Mouse (Mus musculus) embryonic facial prominence, embryonic 14.5 days (tissue): ENCODE measurements around the gene Mdga1. TPM values are rescaled to one million over a fixed set of nuclear protein-coding genes. Genes with fewer than 3 reads are reported as not detected.

Source experiments
- ATAC-seq: fragments of 200-750 bp; cut with Nextera tagmentation; 2 replicates; pipeline ENCODE4 v1.8.0; 2017; ENCODE audit warnings: low read depth, moderate number of reproducible peaks, moderate TSS enrichment
- DNase-seq: peaks from one replicate; pipeline ENCODE4 v3.0.0-alpha.2; 2015; ENCODE audit warnings: low spot score
- H3K27ac ChIP-seq: fragments of 300-500 bp; sonication (generic); replicated peaks from 2 replicates; pipeline ENCODE4 v1.5.1; 2014; ENCODE audit warnings: low read depth, mild to moderate bottlenecking, low read length, moderate library complexity
- H3K27me3 ChIP-seq: fragments of 300-500 bp; sonication (generic); replicated peaks from 2 replicates; pipeline ENCODE4 v1.6.1; 2014; ENCODE audit warnings: low read length; ENCODE audit not compliant: control insufficient read depth, insufficient read depth
- H3K36me3 ChIP-seq: fragments of 300-500 bp; sonication (generic); 2 replicates; pipeline ENCODE4 v1.6.1; 2014; ENCODE audit warnings: low read length, mixed read lengths; ENCODE audit not compliant: control insufficient read depth, insufficient read depth
- H3K4me1 ChIP-seq: fragments of 300-500 bp; sonication (generic); 2 replicates; pipeline ENCODE4 v1.6.1; 2014; ENCODE audit warnings: antibody characterized with exemption, low read length; ENCODE audit not compliant: control insufficient read depth, insufficient read depth
- H3K4me2 ChIP-seq: fragments of 300-500 bp; sonication (generic); 2 replicates; pipeline ENCODE4 v1.6.1; 2014; ENCODE audit warnings: low read depth, mild to moderate bottlenecking, low read length, moderate library complexity, mixed read lengths
- H3K4me3 ChIP-seq: fragments of 300-500 bp; sonication (generic); 2 replicates; pipeline ENCODE4 v1.5.1; 2014; ENCODE audit warnings: low read depth, mild to moderate bottlenecking, low read length
- H3K9ac ChIP-seq: fragments of 300-500 bp; sonication (generic); 2 replicates; pipeline ENCODE4 v1.6.1; 2014; ENCODE audit warnings: low read depth, mild to moderate bottlenecking, low read length, moderate library complexity, mixed read lengths
- H3K9me3 ChIP-seq: fragments of 300-500 bp; sonication (generic); 2 replicates; pipeline ENCODE4 v1.6.1; 2016; ENCODE audit warnings: low read length; ENCODE audit not compliant: control insufficient read depth
- WGBS: fragments of 180-500 bp; shearing (Covaris S2); extraction: QIAGEN DNeasy Blood & Tissue Kit; methylation state at CpG from one replicate; pipeline ENCODE4 v1.1.7; 2014; 5-methylcytosine and 5-hydroxymethylcytosine counted together
- polyA plus RNA-seq: library from polyadenylated mRNA; unstranded; fragments of >200 nt; fragmentation: Nextera tagmentation; extraction: Ambion mirVana; gene quantifications from 2 replicates; pipeline ENCODE4 v1.2.1, GENCODE M21; 2014

Mdga1 gene
- polyA plus RNA-seq, 1 experiment from 2014 or later, result 5.3 TPM

GRCm38 (mm10) chr17:29975731-29976130 lies 5.8 kb upstream of the Mdga1 start:
- peak; percentile 79 for ATAC-seq
- Histone ChIP-seq H3K4me2 (no peak overlapping the region), H3K4me3 (no peak overlapping the region), H3K4me1 (peaks cover 2% of the 10 kb centered on the region; the same call in 1 of the 2 replicates), H3K9ac (no peak overlapping the region), H3K27me3 (no peaks in the 10 kb centered on the region), H3K9me3 (no peaks in the 10 kb centered on the region), H3K36me3 (no peaks in the 10 kb centered on the region), H3K27ac (no peak overlapping the region)
- 5% methylated on average over 8 of the region's 8 CpGs for WGBS
- peak; percentile 86 for DNase-seq

- WGBS, result 92% methylated on average over 7 of the region's 7 CpGs
- DNase-seq, result no peak
- H3K4me1 ChIP-seq, result no peaks in the 10 kb centered on the region
- H3K27ac ChIP-seq, result no peak overlapping the region
- H3K4me3 ChIP-seq, result no peak overlapping the region
- no peak overlapping the region for H3K4me2 ChIP-seq
- ATAC-seq, result no peak
- H3K9me3 ChIP-seq, result no peaks in the 10 kb centered on the region
- no peaks in the 10 kb centered on the region for H3K27me3 ChIP-seq
- H3K36me3 ChIP-seq, result no peaks in the 10 kb centered on the region
- no peak overlapping the region for H3K9ac ChIP-seq
Observed at GRCm38 (mm10) chr17:29973226-29973625, 3.3 kb upstream of the Mdga1 start.

GRCm38 (mm10) chr17:29971761-29972432 lies 2.0 kb upstream of the Mdga1 start:
- no peak overlapping the region for H3K4me3 ChIP-seq
- H3K27me3 ChIP-seq, result no peaks in the 10 kb centered on the region
- no peak overlapping the region for H3K27ac ChIP-seq
- H3K9me3 ChIP-seq, result no peaks in the 10 kb centered on the region
- H3K9ac ChIP-seq, result no peak overlapping the region
- no peaks in the 10 kb centered on the region for H3K36me3 ChIP-seq
- WGBS, result 31% methylated on average over 15 of the region's 15 CpGs
- ATAC-seq, result no peak
- no peak overlapping the region for H3K4me2 ChIP-seq
- no peak for DNase-seq
- no peaks in the 10 kb centered on the region for H3K4me1 ChIP-seq

- ATAC-seq, result no peak
- H3K27ac ChIP-seq, result no peak overlapping the region
- no peak overlapping the region for H3K4me2 ChIP-seq
- DNase-seq, result no peak
- no peak overlapping the region for H3K9ac ChIP-seq
- peaks cover 12% of the 10 kb centered on the region for H3K27me3 ChIP-seq
- H3K4me3 ChIP-seq, result no peak overlapping the region
- H3K9me3 ChIP-seq, result no peaks in the 10 kb centered on the region
- H3K36me3 ChIP-seq, result no peaks in the 10 kb centered on the region
- 17% methylated on average over 4 of the region's 5 CpGs for WGBS
- peaks cover 17% of the 10 kb centered on the region for H3K4me1 ChIP-seq
Observed at GRCm38 (mm10) chr17:29965506-29965905, 4.4 kb downstream of the Mdga1 start.

GRCm38 (mm10) chr17:29963730-29964259 lies 6.1 kb downstream of the Mdga1 start:
- peaks cover 7% of the 10 kb centered on the region; the same call in 1 of the 2 replicates for H3K9me3 ChIP-seq
- 11% methylated on average over 11 of the region's 11 CpGs for WGBS
- ATAC-seq (peak; percentile 50), DNase-seq (peak; percentile 29)
- H3K27me3 ChIP-seq, result peaks cover 12% of the 10 kb centered on the region
- H3K27ac ChIP-seq, result no peak overlapping the region
- peaks cover 17% of the 10 kb centered on the region for H3K4me1 ChIP-seq
- H3K36me3 ChIP-seq, result no peaks in the 10 kb centered on the region
- peak overlapping the region; percentile 38 for H3K4me2 ChIP-seq
- H3K4me3 ChIP-seq, result peak overlapping the region; percentile 5; the same call in 1 of the 2 replicates
- H3K9ac ChIP-seq, result no peak overlapping the region

GRCm38 (mm10) chr17:29955880-29956279 lies 14.0 kb downstream of the Mdga1 start:
- 61% methylated on average over 8 of the region's 8 CpGs for WGBS

GRCm38 (mm10) chr17:29954316-29954715 lies 15.6 kb downstream of the Mdga1 start:
- Histone ChIP-seq H3K9ac (no peak overlapping the region), H3K27ac (no peak overlapping the region), H3K36me3 (no peaks in the 10 kb centered on the region), H3K4me2 (no peak overlapping the region), H3K4me1 (no peaks in the 10 kb centered on the region), H3K4me3 (no peak overlapping the region), H3K9me3 (peaks cover 4% of the 10 kb centered on the region; the same call in 1 of the 2 replicates), H3K27me3 (no peaks in the 10 kb centered on the region)
- WGBS, result 76% methylated on average over 5 of the region's 5 CpGs
- ATAC-seq (no peak), DNase-seq (no peak)

More at GRCm38 (mm10) chr17:29955880-29956279, 14.0 kb downstream of the Mdga1 start:
- no peaks in the 10 kb centered on the region for H3K4me1 ChIP-seq
- H3K27me3 ChIP-seq, result no peaks in the 10 kb centered on the region
- ATAC-seq (no peak), DNase-seq (peak; percentile 31)
- H3K9ac ChIP-seq, result no peak overlapping the region
- no peak overlapping the region for H3K4me3 ChIP-seq
- H3K36me3 ChIP-seq, result no peaks in the 10 kb centered on the region
- no peak overlapping the region for H3K27ac ChIP-seq
- no peak overlapping the region for H3K4me2 ChIP-seq
- peaks cover 8% of the 10 kb centered on the region; the same call in 1 of the 2 replicates for H3K9me3 ChIP-seq

- Histone ChIP-seq H3K4me1 (no peaks in the 10 kb centered on the region), H3K27me3 (no peaks in the 10 kb centered on the region), H3K36me3 (no peaks in the 10 kb centered on the region), H3K9me3 (no peaks in the 10 kb centered on the region), H3K27ac (no peak overlapping the region), H3K4me3 (no peak overlapping the region), H3K9ac (no peak overlapping the region), H3K4me2 (no peak overlapping the region)
- ATAC-seq (0 out of 2 replicates have a peak, but pooled peaks have one; percentile 33), DNase-seq (no peak)
- WGBS, result 20% methylated on average over 6 of the region's 6 CpGs
Observed at GRCm38 (mm10) chr17:29951100-29951499, 18.8 kb downstream of the Mdga1 start.

- ATAC-seq, result 0 out of 2 replicates have a peak, but pooled peaks have one; percentile 22
- Histone ChIP-seq H3K27ac (no peak overlapping the region), H3K9me3 (no peaks in the 10 kb centered on the region), H3K27me3 (no peaks in the 10 kb centered on the region), H3K4me3 (no peak overlapping the region), H3K4me2 (no peak overlapping the region), H3K4me1 (no peaks in the 10 kb centered on the region), H3K36me3 (no peaks in the 10 kb centered on the region), H3K9ac (no peak overlapping the region)
- 73% methylated on average over 8 of the region's 8 CpGs for WGBS
- peak; percentile 51 for DNase-seq
Observed at GRCm38 (mm10) chr17:29950574-29950973, 19.3 kb downstream of the Mdga1 start.
